Mouse (Mus musculus) midbrain, embryonic 12.5 days (tissue): ENCODE measurements at regions not wholly inside any gene's neighbourhood (a gene's known extent, or its start where the extent isn't known, plus 50 kb on each side); places are given as distances from the start of the nearest gene placed in this dataset.

Experiments used
- ATAC-seq: fragments of 200-750 bp; cut with Nextera tagmentation; 2 replicates; pipeline ENCODE4 v1.8.0; 2017; ENCODE audit warnings: low read depth, moderate TSS enrichment, moderate library complexity; ENCODE audit not compliant: low FRiP score
- H3K27ac ChIP-seq: fragments of 300-500 bp; sonication (generic); replicated peaks from 2 replicates; pipeline ENCODE4 v1.5.1; 2016; ENCODE audit warnings: mild to moderate bottlenecking
- H3K27me3 ChIP-seq: fragments of 300-500 bp; sonication (generic); 2 replicates; pipeline ENCODE4 v1.6.1; 2016; ENCODE audit warnings: mild to moderate bottlenecking
- H3K36me3 ChIP-seq: fragments of 300-500 bp; sonication (generic); 2 replicates; pipeline ENCODE4 v1.6.1; 2016
- H3K4me1 ChIP-seq: fragments of 300-500 bp; sonication (generic); 2 replicates; pipeline ENCODE4 v1.6.1; 2016
- H3K4me2 ChIP-seq: fragments of 300-500 bp; sonication (generic); replicated peaks from 2 replicates; pipeline ENCODE4 v1.6.1; 2016; ENCODE audit warnings: mild to moderate bottlenecking, moderate library complexity
- H3K4me3 ChIP-seq: fragments of 300-500 bp; sonication (generic); 2 replicates; pipeline ENCODE4 v1.5.1; 2016; ENCODE audit warnings: mild to moderate bottlenecking
- H3K9ac ChIP-seq: fragments of 300-500 bp; sonication (generic); replicated peaks from 2 replicates; pipeline ENCODE4 v1.6.1; 2016; ENCODE audit warnings: mild to moderate bottlenecking, moderate library complexity
- H3K9me3 ChIP-seq: fragments of 300-500 bp; sonication (generic); 2 replicates; pipeline ENCODE4 v1.6.1; 2016; ENCODE audit warnings: mild to moderate bottlenecking
- WGBS: fragments of 180-500 bp; shearing (Covaris S2); methylation state at CpG from one replicate; pipeline ENCODE4 v1.1.7; 2016; 5-methylcytosine and 5-hydroxymethylcytosine counted together

GRCm38 (mm10) chr9:61249691-61250425 is 122.3 kb upstream of the Tle3 start:
- H3K9ac ChIP-seq: no peak overlapping the region; the same call in 1 of the 2 replicates
- no peaks in the 10 kb centered on the region for H3K36me3 ChIP-seq
- H3K27me3 ChIP-seq: 0 out of 2 replicates have a peak, but pooled peaks cover 3% of the 10 kb centered on the region
- no peak overlapping the region for H3K4me3 ChIP-seq
- peaks cover 18% of the 10 kb centered on the region for H3K4me1 ChIP-seq
- no peak overlapping the region for H3K4me2 ChIP-seq
- ATAC-seq: no peak
- H3K27ac ChIP-seq: peak overlapping the region; percentile 31
- 26% methylated on average over 5 of the region's 5 CpGs for WGBS
- no peaks in the 10 kb centered on the region for H3K9me3 ChIP-seq

- no peaks in the 10 kb centered on the region for H3K36me3 ChIP-seq
- no peak for ATAC-seq
- H3K27ac ChIP-seq: no peak overlapping the region
- H3K4me1 ChIP-seq: peaks cover 18% of the 10 kb centered on the region
- H3K9me3 ChIP-seq: no peaks in the 10 kb centered on the region
- H3K4me2 ChIP-seq: no peak overlapping the region
- H3K27me3 ChIP-seq: 0 out of 2 replicates have a peak, but pooled peaks cover 3% of the 10 kb centered on the region
- H3K9ac ChIP-seq: no peak overlapping the region
- H3K4me3 ChIP-seq: no peak overlapping the region
- 78% methylated on average over 6 of the region's 6 CpGs for WGBS
Observed at GRCm38 (mm10) chr9:61251606-61252005, 120.6 kb upstream of the Tle3 start.

DNA sequence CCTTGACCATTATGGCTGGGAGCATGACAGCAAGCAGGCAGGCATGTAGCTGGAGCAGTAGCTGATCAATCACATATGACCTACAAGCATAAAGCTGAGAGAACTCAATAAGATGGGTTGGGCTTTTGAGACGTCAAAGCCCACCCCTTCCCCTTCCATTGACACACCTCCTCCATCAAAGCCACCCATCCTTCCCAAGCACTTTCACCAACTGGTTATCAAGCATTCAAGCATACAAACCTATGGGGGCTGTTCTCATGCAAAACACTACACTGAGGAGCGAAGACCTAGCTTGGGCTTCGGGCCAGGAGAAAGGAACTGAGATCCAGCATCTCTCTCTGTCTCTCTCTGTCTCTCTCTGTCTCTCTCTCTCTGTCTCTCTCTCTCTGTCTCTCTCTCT is 118.4 kb upstream of the Tle3 start:
- Histone ChIP-seq H3K9ac (no peak overlapping the region), H3K36me3 (no peaks in the 10 kb centered on the region), H3K4me2 (no peak overlapping the region), H3K4me3 (no peak overlapping the region), H3K27ac (no peak overlapping the region), H3K27me3 (peaks cover 3% of the 10 kb centered on the region), H3K9me3 (no peaks in the 10 kb centered on the region), H3K4me1 (peaks cover 20% of the 10 kb centered on the region)
- no peak for ATAC-seq
- WGBS: 81% methylated on average over 3 of the region's 3 CpGs

- no peak for ATAC-seq
- WGBS: 75% methylated on average over 4 of the region's 4 CpGs
- Histone ChIP-seq H3K27me3 (peaks cover 4% of the 10 kb centered on the region), H3K4me3 (no peak overlapping the region), H3K27ac (no peak overlapping the region), H3K9ac (no peak overlapping the region), H3K4me2 (no peak overlapping the region), H3K4me1 (peaks cover 36% of the 10 kb centered on the region), H3K36me3 (no peaks in the 10 kb centered on the region), H3K9me3 (no peaks in the 10 kb centered on the region)
Observed at GRCm38 (mm10) chr9:61257488-61257887, 114.7 kb upstream of the Tle3 start.

DNA sequence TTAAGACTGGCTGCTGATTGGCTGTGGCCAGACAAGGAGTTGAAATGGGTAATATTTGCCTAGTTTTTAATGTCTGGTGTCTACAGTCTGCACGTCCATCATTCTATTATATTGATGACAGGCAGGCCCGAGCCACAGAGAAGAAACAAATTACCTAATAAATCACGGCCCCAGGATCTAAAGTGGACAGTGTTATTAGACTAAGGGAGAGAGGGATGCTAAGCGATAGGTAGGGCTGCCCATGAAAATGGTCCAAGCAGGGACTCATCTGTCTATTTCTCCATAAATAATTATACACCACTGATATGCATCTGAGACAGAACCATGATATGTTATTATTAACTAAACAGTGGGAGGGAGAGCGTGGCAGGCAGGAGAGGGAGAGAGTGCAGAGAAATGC is 114.1 kb upstream of the Tle3 start:
- Histone ChIP-seq H3K36me3 (no peaks in the 10 kb centered on the region), H3K27ac (no peak overlapping the region), H3K9ac (no peak overlapping the region), H3K27me3 (peaks cover 4% of the 10 kb centered on the region), H3K4me2 (no peak overlapping the region), H3K9me3 (no peaks in the 10 kb centered on the region), H3K4me3 (no peak overlapping the region), H3K4me1 (peaks cover 36% of the 10 kb centered on the region)
- no peak for ATAC-seq
- 77% methylated on average over 5 of the region's 5 CpGs for WGBS

GRCm38 (mm10) chr9:61259421-61260174 is 112.6 kb upstream of the Tle3 start:
- Histone ChIP-seq H3K9ac (no peak overlapping the region), H3K27me3 (peaks cover 8% of the 10 kb centered on the region), H3K36me3 (no peaks in the 10 kb centered on the region), H3K4me1 (peaks cover 36% of the 10 kb centered on the region), H3K27ac (peak overlapping the region; percentile 56), H3K9me3 (0 out of 2 replicates have a peak, but pooled peaks cover 2% of the 10 kb centered on the region), H3K4me3 (no peak overlapping the region), H3K4me2 (no peak overlapping the region)
- WGBS: 4% methylated on average over 7 of the region's 7 CpGs
- peak; percentile 44; the same call in 1 of the 2 replicates for ATAC-seq

DNA sequence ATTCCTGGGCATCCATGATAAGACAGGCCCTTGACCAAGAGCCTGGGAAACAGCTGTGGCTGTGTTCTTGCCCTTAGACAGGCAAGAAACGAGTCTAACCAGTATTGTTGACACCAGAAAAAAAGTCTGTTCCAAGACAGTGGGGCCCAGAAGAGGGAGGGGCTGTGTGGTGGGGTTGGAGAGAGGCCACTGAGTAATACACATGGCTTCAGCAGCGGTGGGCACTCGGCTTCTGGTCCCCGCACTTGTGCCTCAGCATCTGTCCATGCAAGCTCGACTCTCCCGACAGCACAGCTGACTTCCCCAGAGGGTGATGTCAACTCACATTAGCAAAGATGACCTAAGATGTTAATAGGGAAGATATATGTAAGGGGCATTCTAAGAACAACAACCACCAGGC is 110.9 kb upstream of the Tle3 start:
- no peak overlapping the region for H3K9ac ChIP-seq
- H3K4me1 ChIP-seq: peaks cover 36% of the 10 kb centered on the region
- H3K27me3 ChIP-seq: peaks cover 8% of the 10 kb centered on the region
- ATAC-seq: 0 out of 2 replicates have a peak, but pooled peaks have one; percentile 12
- H3K4me3 ChIP-seq: no peak overlapping the region
- 0 out of 2 replicates have a peak, but pooled peaks cover 12% of the 10 kb centered on the region for H3K9me3 ChIP-seq
- peak overlapping the region; percentile 60 for H3K27ac ChIP-seq
- 57% methylated on average over 6 of the region's 6 CpGs for WGBS
- H3K4me2 ChIP-seq: no peak overlapping the region
- no peaks in the 10 kb centered on the region for H3K36me3 ChIP-seq

- Histone ChIP-seq H3K4me2 (0 out of 2 replicates have a peak overlapping the region, but pooled peaks have one; percentile 3), H3K27ac (peak overlapping the region; percentile 60), H3K4me3 (no peak overlapping the region), H3K9ac (no peak overlapping the region), H3K27me3 (peaks cover 12% of the 10 kb centered on the region), H3K9me3 (0 out of 2 replicates have a peak, but pooled peaks cover 12% of the 10 kb centered on the region), H3K4me1 (peaks cover 36% of the 10 kb centered on the region), H3K36me3 (no peaks in the 10 kb centered on the region)
- 0 out of 2 replicates have a peak, but pooled peaks have one; percentile 56 for ATAC-seq
- WGBS: 27% methylated on average over 12 of the region's 12 CpGs
Observed at GRCm38 (mm10) chr9:61261739-61262333, 110.3 kb upstream of the Tle3 start.

DNA sequence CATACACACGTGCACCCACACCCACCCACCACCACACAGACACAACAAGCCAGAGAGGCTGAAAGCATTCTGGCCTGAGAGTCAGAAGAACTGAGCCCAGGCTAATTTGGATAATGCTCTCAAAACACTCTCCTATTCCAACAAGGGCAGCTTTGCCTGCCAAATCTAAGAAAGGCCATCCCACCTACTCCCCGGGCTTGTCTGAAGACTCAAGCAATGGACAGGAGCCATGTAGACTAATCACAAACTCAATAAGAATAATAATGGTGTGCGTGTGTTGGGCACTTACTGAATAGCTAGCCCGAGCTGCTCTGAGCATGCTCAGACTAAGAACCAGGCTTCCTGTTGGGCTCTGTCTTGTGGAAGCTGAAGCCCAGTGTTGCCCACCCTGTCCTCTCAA is 108.8 kb upstream of the Tle3 start:
- H3K9me3 ChIP-seq: 0 out of 2 replicates have a peak, but pooled peaks cover 12% of the 10 kb centered on the region
- H3K36me3 ChIP-seq: no peaks in the 10 kb centered on the region
- ATAC-seq: no peak
- no peak overlapping the region for H3K4me3 ChIP-seq
- no peak overlapping the region for H3K4me2 ChIP-seq
- H3K4me1 ChIP-seq: peaks cover 40% of the 10 kb centered on the region
- H3K9ac ChIP-seq: no peak overlapping the region
- peaks cover 13% of the 10 kb centered on the region for H3K27me3 ChIP-seq
- 76% methylated on average over 4 of the region's 4 CpGs for WGBS
- no peak overlapping the region for H3K27ac ChIP-seq

DNA sequence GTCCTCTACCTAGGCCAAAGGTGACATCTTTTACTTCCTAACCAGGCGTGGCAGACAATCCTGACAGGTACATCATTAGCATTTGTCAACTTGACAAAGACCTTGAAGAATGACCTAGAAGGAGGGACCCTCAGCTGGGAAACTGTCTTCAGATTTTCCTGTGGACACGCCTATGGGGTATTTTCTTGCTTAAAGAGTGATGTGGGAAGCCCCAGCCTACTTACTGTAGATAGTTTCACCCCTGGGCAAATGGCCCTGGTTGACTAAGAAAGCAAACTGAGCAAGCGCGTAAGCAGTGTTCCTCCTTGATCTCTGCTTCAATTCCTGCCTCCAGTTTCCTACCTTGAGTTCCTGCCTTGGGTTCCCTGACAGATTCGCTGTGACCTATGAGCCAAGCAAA is 106.7 kb upstream of the Tle3 start:
- WGBS: 88% methylated on average over 5 of the region's 5 CpGs
- Histone ChIP-seq H3K27me3 (peaks cover 9% of the 10 kb centered on the region; the same call in 1 of the 2 replicates), H3K36me3 (no peaks in the 10 kb centered on the region), H3K4me2 (no peak overlapping the region), H3K9ac (no peak overlapping the region), H3K4me1 (peaks cover 25% of the 10 kb centered on the region), H3K27ac (no peak overlapping the region), H3K4me3 (no peak overlapping the region), H3K9me3 (0 out of 2 replicates have a peak, but pooled peaks cover 12% of the 10 kb centered on the region)
- no peak for ATAC-seq

DNA sequence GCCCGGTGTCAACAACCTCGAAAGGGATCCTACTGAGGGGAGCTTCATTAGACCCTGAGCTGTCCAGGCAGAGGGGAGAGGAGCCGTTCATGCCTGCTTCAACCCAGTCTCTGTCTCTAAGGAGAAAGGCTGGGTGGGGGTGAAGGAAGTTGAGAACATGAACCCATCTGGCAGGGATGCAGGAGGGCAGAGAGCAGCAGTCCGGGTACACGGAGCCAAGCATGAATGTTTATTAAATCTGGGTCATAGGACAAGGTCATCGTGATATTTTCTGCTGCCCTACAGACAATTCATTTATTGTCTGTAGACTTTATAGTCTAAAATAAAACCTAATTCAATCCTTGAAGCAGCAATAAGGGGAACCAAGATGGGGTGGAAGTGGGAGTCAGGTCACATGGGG is 105.2 kb upstream of the Tle3 start:
- H3K9ac ChIP-seq: no peak overlapping the region
- H3K9me3 ChIP-seq: 0 out of 2 replicates have a peak, but pooled peaks cover 12% of the 10 kb centered on the region
- peaks cover 9% of the 10 kb centered on the region; the same call in 1 of the 2 replicates for H3K27me3 ChIP-seq
- no peak overlapping the region for H3K27ac ChIP-seq
- ATAC-seq: no peak
- no peak overlapping the region for H3K4me3 ChIP-seq
- no peak overlapping the region for H3K4me2 ChIP-seq
- WGBS: 82% methylated on average over 6 of the region's 6 CpGs
- no peaks in the 10 kb centered on the region for H3K36me3 ChIP-seq
- H3K4me1 ChIP-seq: peaks cover 12% of the 10 kb centered on the region

DNA sequence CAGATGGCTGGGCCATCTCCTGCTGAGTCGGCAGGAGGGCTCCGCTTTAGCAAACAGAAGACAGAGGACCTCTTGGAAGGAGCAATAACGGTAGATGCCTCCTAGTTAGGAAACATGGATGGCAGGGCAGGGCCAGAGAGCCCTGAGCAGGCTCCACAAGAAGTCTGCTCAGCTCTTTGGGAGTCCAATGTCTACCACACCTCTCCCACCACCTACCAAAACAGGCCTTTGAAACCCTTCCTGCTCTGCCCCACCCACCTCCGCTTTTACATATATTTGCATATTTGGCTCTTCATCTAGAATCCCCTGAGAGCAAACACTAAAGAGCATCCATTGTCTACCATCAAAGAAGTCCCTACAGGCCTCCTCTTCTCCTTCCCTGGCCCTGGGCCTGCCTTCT is 104.6 kb upstream of the Tle3 start:
- Histone ChIP-seq H3K4me1 (peaks cover 10% of the 10 kb centered on the region; the same call in 1 of the 2 replicates), H3K9ac (no peak overlapping the region), H3K27me3 (peaks cover 9% of the 10 kb centered on the region), H3K9me3 (0 out of 2 replicates have a peak, but pooled peaks cover 12% of the 10 kb centered on the region), H3K27ac (no peak overlapping the region), H3K4me2 (no peak overlapping the region), H3K36me3 (no peaks in the 10 kb centered on the region), H3K4me3 (no peak overlapping the region)
- WGBS: 73% methylated on average over 4 of the region's 4 CpGs
- ATAC-seq: no peak
